Mouse (Mus musculus) subcutaneous adipose tissue, adult 2 months (tissue): ENCODE results near the gene Gsdma2. TPM values are rescaled to one million over a fixed set of nuclear protein-coding genes. Genes with fewer than 3 reads are reported as not detected.

Experiments used
- polyA plus RNA-seq: library from polyadenylated mRNA; depleted of rRNA; stranded (reverse); fragments of >200 nt; gene quantifications from 2 replicates; pipeline ENCODE4 v1.2.3, GENCODE M21; 2012; ENCODE audit warnings: low replicate concordance; rRNA removed

Gene Gsdma2
- not detected in 2 replicates for polyA plus RNA-seq

GRCm38 (mm10) chr11:98646459-98646858, at the start of gene Gsdma2:
Gene Gsdma2, plus strand, starts transcription at chr11:98646759.

DNA sequence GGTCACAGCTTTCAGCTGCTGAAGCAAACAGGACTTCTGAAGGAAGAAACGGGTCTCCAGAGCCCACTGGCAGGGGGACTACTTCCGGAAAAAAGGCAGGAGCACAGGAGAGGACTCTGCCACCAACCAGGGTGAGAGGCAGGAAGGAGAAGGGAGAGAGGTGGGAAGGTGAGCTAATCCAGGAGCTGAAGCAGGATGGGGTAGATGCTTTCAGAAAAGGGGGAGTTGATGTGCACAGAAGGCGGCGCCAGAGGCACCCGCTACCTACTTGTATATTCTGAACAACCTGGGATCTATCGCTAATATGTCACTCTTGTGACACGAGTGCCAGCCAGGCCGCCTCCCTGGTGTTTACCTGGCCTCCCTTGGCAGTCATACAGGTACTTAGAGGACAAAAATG, 48.6 kb upstream of the Gsdma2 start, which contains the start of gene Lrrc3c:
Lrrc3c (plus strand) TSS at position 301 of the 400 bp plus-strand sequence.

GRCm38 (mm10) chr11:98625611-98626410, 20.7 kb upstream of the Gsdma2 start, which contains the start of the genes Gm12355 and Gsdma3:
Gene Gm12355, minus strand, starts transcription at chr11:98625661.
Gene Gsdma3, plus strand, starts transcription at chr11:98626360.

DNA sequence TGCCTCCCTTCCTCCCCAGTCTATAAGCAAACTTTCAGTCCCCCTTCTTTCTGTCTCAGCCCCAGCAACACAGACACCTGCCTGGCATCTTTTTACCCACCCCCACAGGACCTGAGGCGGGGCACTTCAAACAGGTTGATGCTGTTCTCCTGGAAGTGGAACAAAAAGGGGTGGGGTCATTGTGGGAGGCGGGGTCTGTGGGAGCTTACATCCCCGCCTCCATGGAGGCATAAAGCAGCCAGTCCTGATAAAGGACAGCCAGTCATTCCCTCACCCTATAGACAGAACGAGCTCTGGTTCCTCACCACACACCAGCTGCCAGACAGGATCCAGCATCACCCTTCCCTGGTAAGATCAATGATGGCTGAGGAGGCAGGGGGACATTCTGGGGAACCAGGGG, 17.5 kb downstream of the Gsdma2 start, which contains the start of gene Gsdma:
Gsdma (plus strand) TSS at position 261 of the 400 bp plus-strand sequence.

DNA sequence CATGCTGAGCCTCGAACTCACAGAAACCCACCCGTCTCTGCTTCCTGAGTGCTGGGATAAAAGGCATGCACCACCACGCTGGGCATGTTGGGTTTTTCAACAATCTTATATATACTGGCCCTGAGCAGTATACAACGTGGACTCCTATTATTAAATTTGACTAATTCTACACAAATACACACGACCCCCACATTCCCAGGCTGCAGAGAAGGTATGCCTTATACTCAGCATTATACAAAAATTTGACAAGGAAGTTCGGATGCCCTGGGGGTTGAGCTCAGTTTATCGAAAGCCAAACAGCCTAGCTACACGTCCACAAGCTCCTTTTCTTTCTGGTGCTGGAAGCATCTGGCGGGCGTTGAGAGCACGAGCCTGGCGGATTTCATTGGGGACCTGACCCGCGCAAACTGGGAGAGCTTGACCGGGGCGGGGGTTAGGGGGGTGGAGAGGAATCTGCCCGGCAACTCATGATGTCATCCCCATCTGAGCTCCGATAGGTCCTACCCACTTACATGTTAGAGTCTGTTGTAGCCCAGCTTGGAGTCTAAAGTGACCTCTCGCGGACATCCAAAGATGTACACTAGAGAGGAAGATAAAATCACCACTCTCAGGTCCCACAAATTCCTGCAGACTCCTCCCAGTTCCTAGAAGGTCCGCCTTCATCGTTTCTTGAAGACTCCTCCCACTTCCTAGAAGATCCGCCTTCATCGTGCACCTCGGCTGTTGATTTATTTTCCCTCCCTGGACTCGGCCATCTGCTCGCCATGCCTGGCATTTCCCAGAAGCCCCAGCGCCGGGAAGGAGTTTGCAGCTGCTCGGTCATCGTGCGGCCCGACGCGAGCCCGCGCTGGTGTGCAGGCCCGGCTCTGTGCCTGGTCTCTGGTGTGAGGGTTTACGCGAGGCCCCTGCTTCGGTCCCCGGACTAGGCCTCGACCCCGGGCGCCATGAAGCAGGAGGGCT, 35.5 kb downstream of the Gsdma2 start, which contains the start of gene Psmd3:
Psmd3 (plus strand) TSS at position 769 of the 960 bp plus-strand sequence.

GRCm38 (mm10) chr11:98701213-98701670, 54.7 kb downstream of the Gsdma2 start, which contains the start of gene Csf3:
Gene Csf3, plus strand, starts transcription at chr11:98701263.

Other genes with a start within 250 kb of the Gsdma2 start
- 8.2 and 20.1 TPM in 2 replicates for gene Pgap3, start 246.3 kb upstream of the Gsdma2 start, polyA plus RNA-seq
- 9.8 and 37.8 TPM in 2 replicates for gene Erbb2, start 234.3 kb upstream of the Gsdma2 start, polyA plus RNA-seq
- 76.2 and 117 TPM in 2 replicates for gene Mien1, start 207.8 kb upstream of the Gsdma2 start, polyA plus RNA-seq
- 5.4 and 31.8 TPM in 2 replicates for gene Grb7, start 200.4 kb upstream of the Gsdma2 start, polyA plus RNA-seq
- gene Ikzf3, start 100.7 kb upstream of the Gsdma2 start, polyA plus RNA-seq: 1.0 and 9.3 TPM in 2 replicates
- 0.33 and 0.44 TPM in 2 replicates for gene Zpbp2, start 95.7 kb upstream of the Gsdma2 start, polyA plus RNA-seq
- gene Ormdl3, start 59.4 kb upstream of the Gsdma2 start, polyA plus RNA-seq: 176 and 317 TPM in 2 replicates
- gene Lrrc3c, start 48.5 kb upstream of the Gsdma2 start, polyA plus RNA-seq: not detected in 2 replicates
- gene Gm12355, start 21.1 kb upstream of the Gsdma2 start, polyA plus RNA-seq: not detected in 2 replicates
- gene Gsdma3, start 20.4 kb upstream of the Gsdma2 start, polyA plus RNA-seq: not detected in 2 replicates
- not detected in 2 replicates for gene Gsdma, start 17.6 kb downstream of the Gsdma2 start, polyA plus RNA-seq
- 168 and 280 TPM in 2 replicates for gene Psmd3, start 35.8 kb downstream of the Gsdma2 start, polyA plus RNA-seq
- 1.7 TPM in 1 of 2 replicates, not detected in the other for gene Csf3, start 54.5 kb downstream of the Gsdma2 start, polyA plus RNA-seq
- 43.3 and 86.4 TPM in 2 replicates for gene Med24, start 82.7 kb downstream of the Gsdma2 start, polyA plus RNA-seq
- 121 and 143 TPM in 2 replicates for gene Thra, start 93.9 kb downstream of the Gsdma2 start, polyA plus RNA-seq
- 146 and 302 TPM in 2 replicates for gene Nr1d1, start 128.6 kb downstream of the Gsdma2 start, polyA plus RNA-seq
- 27.6 and 47.7 TPM in 2 replicates for gene Msl1, start 148.8 kb downstream of the Gsdma2 start, polyA plus RNA-seq
- 21.2 and 39.6 TPM in 2 replicates for gene Casc3, start 158.1 kb downstream of the Gsdma2 start, polyA plus RNA-seq
- 1.8 and 5.9 TPM in 2 replicates for gene Rapgefl1, start 190.0 kb downstream of the Gsdma2 start, polyA plus RNA-seq
- gene Wipf2, start 216.9 kb downstream of the Gsdma2 start, polyA plus RNA-seq: 6.0 and 8.5 TPM in 2 replicates